Mouse (Mus musculus) G1E (cell line): Measurements from ENCODE around the gene Vgll2. TPM values are rescaled to one million over a fixed set of nuclear protein-coding genes. Genes with fewer than 3 reads are reported as not detected.

ENCODE experiments used
- ATAC-seq: 2 replicates; pipeline ENCODE4 v1.8.0; 2016; ENCODE audit warnings: mild to moderate bottlenecking; ENCODE audit not compliant: insufficient number of reproducible peaks, poor library complexity, low FRiP score, severe bottlenecking; ENCODE audit errors: extremely low read depth
- DNase-seq: peaks from one replicate; pipeline ENCODE4 v3.0.0; 2012; ENCODE audit warnings: low spot score
- H3K27me3 ChIP-seq: 2 replicates; pipeline ENCODE4 v1.6.1; 2012; ENCODE audit warnings: mild to moderate bottlenecking, low read length, inconsistent platforms; ENCODE audit not compliant: insufficient read depth
- H3K36me3 ChIP-seq: replicated peaks from 2 replicates; pipeline ENCODE3; 2012; ENCODE audit warnings: mild to moderate bottlenecking, inconsistent platforms
- H3K4me1 ChIP-seq: 2 replicates; pipeline ENCODE4 v1.6.1; 2012; ENCODE audit warnings: low read depth, low read length, inconsistent platforms, mixed read lengths; ENCODE audit not compliant: insufficient read depth
- H3K4me3 ChIP-seq: 2 replicates; pipeline ENCODE4 v1.5.1; 2012; ENCODE audit warnings: low read depth, mild to moderate bottlenecking, inconsistent platforms, low read length, moderate library complexity, mixed read lengths
- H3K9me3 ChIP-seq: replicated peaks from 2 replicates; pipeline ENCODE4 v1.6.1; 2012; ENCODE audit warnings: inconsistent platforms
- CTCF ChIP-seq: IDR thresholded peaks from 2 replicates; pipeline ENCODE4 v1.5.1; 2012; ENCODE audit warnings: low read depth, low read length, inconsistent platforms, mixed read lengths
- GATA1 ChIP-seq: IDR thresholded peaks from 2 replicates; pipeline ENCODE4 v1.6.1; 2012; ENCODE audit warnings: borderline replicate concordance, low read length, inconsistent platforms, mixed read lengths
- GATA2 ChIP-seq: IDR thresholded peaks from 2 replicates; pipeline ENCODE4 v1.6.1; 2012; ENCODE audit warnings: low read depth, low read length, inconsistent platforms, borderline replicate concordance
- POLR2AphosphoS5 ChIP-seq: IDR thresholded peaks from 2 replicates; pipeline ENCODE4 v1.6.1; 2012; ENCODE audit warnings: low read depth, low read length, inconsistent platforms; ENCODE audit not compliant: insufficient replicate concordance
- TAL1 ChIP-seq: conservative IDR thresholded peaks from 2 replicates; pipeline ENCODE4 v1.6.1; 2012; ENCODE audit warnings: low read depth, low read length, inconsistent platforms, mixed read lengths
- polyA plus RNA-seq: library from polyadenylated mRNA; stranded (reverse); fragments of >175 nt; gene quantifications from 2 replicates; pipeline ENCODE4 v1.2.3, GENCODE M21; 2012
- total RNA-seq, 2 experiments: library from RNA; stranded (forward) in 1 of 2; stranded (reverse) in 1 of 2; fragments of 200-1000 nt in 1 of 2; fragments of >200 nt in 1 of 2; fragmentation: Nextera tagmentation in 1 of 2; gene quantifications; 2 replicates each; pipeline ENCODE4 v1.2.3; 2014 to 2017

The Vgll2 gene
- total and polyA plus RNA-seq, 3 experiments = not detected

DNA sequence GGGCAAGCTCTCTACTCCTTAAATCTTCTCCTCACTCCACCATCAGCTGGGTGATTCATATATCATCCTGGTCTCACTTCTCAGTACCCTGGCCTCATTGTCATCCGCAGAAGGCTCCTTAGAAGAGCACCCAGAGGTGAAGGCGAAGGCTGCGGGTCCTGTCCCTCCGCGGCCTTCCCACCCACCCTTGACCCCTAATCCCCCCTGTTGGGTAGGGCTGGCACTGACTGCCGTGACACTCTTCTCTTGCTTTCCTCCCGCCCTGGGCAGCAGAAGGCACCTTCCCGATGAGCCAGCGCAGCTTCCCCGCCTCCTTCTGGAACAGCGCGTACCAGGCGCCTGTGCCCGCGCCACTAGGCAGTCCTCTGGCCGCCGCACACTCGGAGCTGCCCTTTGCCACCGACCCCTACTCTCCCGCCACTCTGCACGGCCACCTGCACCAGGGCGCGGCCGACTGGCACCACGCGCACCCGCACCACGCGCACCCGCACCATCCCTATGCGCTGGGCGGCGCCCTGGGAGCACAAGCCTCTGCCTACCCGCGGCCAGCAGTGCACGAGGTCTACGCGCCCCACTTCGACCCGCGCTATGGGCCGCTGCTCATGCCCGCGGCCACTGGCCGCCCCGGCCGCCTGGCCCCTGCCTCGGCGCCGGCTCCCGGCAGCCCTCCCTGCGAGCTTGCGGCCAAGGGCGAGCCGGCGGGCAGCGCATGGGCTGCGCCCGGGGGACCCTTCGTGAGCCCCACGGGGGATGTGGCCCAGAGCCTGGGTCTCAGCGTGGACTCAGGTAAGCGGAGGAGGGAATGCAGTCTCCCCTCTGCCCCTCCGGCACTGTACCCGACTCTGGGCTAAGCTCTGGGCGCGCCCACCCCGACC, 5.1 kb downstream of the Vgll2 start:
- Histone ChIP-seq H3K4me1 (no peaks in the 10 kb centered on the region), H3K36me3 (no peaks in the 10 kb centered on the region), H3K27me3 (peaks cover 2% of the 10 kb centered on the region; the same call in 1 of the 2 replicates), H3K4me3 (no peak overlapping the region), H3K9me3 (no peaks in the 10 kb centered on the region)
- no peak for DNase-seq
- no peak for ATAC-seq
- no peak for TF ChIP-seq GATA1
- no peak for TF ChIP-seq CTCF
- no peak for TF ChIP-seq POLR2AphosphoS5
- no peak for TF ChIP-seq TAL1
- no peak for TF ChIP-seq GATA2

- no peaks in the 10 kb centered on the region for H3K9me3 ChIP-seq
- ATAC-seq (no peak), DNase-seq (no peak)
- no peaks in the 10 kb centered on the region for H3K36me3 ChIP-seq
- no peak for TF ChIP-seq GATA2
- TF ChIP-seq GATA1 = no peak
- TF ChIP-seq POLR2AphosphoS5 = no peak
- TF ChIP-seq CTCF = no peak
- TF ChIP-seq TAL1 = no peak
- H3K4me1 ChIP-seq = no peaks in the 10 kb centered on the region
- no peak overlapping the region for H3K4me3 ChIP-seq
- no peaks in the 10 kb centered on the region for H3K27me3 ChIP-seq
Observed at GRCm38 (mm10) chr10:52028561-52029370, 6.5 kb downstream of the Vgll2 start.

DNA sequence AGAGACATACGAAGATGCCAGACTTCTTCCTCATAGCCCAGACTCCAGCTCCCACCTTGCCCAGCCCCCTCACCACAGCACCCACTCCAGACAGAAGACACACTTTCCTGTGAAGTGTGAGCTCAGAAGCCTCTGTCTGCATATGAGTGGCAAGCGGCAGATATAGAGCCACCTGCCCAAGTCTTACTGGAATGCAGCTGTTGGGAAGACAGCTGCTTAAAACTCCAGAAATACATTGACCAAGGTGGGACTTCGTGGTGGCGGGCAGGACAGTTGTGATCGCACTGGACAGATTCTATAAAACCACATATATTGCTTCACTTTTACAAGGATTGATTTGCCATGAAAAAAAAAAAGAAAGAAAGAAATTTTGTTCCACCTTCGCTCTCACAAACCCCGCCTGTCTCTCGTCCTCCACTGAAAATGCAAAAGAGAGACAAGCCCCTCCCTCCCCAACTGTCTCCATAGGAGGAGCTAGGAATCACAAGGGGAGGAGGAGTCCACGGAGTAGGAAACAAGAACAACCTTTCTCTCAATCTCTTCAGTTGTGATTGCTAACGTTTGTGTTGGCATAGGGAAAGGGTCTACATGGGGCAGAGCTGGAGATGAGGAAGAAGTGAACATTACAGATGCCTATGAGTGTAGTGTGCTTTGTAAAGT, 7.2 kb downstream of the Vgll2 start:
- TF ChIP-seq GATA2 (no peak), POLR2AphosphoS5 (no peak), TAL1 (no peak), CTCF (no peak), GATA1 (no peak)

DNA sequence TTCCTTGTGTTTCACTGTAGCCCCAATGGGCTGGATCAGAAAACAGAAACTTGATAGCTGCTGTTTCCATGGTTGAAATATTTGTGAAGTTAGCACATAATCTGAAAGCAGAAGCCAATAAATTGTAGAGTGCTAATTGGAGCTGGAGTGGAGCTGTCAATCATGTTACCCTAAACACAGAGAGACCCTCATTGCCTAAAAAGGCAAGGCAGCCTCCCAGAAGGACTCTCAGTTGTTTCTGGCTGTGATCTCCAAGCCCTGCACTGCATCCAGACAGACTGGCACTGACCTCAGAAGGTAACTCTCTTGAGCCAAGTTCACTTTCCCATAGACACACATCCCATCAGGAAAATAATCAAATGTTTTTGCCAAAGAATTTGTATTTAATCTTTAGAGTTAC, 11.4 kb downstream of the Vgll2 start:
- Histone ChIP-seq H3K4me1 (no peaks in the 10 kb centered on the region), H3K9me3 (no peaks in the 10 kb centered on the region), H3K36me3 (no peaks in the 10 kb centered on the region), H3K4me3 (no peak overlapping the region), H3K27me3 (no peaks in the 10 kb centered on the region)
- ATAC-seq (no peak), DNase-seq (no peak)
- TF ChIP-seq POLR2AphosphoS5 = no peak
- TF ChIP-seq CTCF = no peak
- no peak for TF ChIP-seq GATA2
- TF ChIP-seq TAL1 = no peak
- TF ChIP-seq GATA1 = no peak

More for the DNA sequence above, 7.2 kb downstream of the Vgll2 start:
- Histone ChIP-seq H3K9me3 (no peaks in the 10 kb centered on the region), H3K4me3 (no peak overlapping the region), H3K4me1 (no peaks in the 10 kb centered on the region), H3K36me3 (no peaks in the 10 kb centered on the region), H3K27me3 (no peaks in the 10 kb centered on the region)
- ATAC-seq (no peak), DNase-seq (no peak)

GRCm38 (mm10) chr10:52039392-52039791, 17.1 kb downstream of the Vgll2 start:
- H3K36me3 ChIP-seq = no peaks in the 10 kb centered on the region
- no peak for TF ChIP-seq GATA1
- no peak for TF ChIP-seq CTCF
- TF ChIP-seq GATA2 = no peak
- TF ChIP-seq POLR2AphosphoS5 = no peak
- no peak for TF ChIP-seq TAL1
- H3K9me3 ChIP-seq = no peaks in the 10 kb centered on the region
- DNase-seq (no peak), ATAC-seq (no peak)
- no peak overlapping the region for H3K4me3 ChIP-seq
- no peaks in the 10 kb centered on the region for H3K27me3 ChIP-seq
- no peaks in the 10 kb centered on the region for H3K4me1 ChIP-seq

DNA sequence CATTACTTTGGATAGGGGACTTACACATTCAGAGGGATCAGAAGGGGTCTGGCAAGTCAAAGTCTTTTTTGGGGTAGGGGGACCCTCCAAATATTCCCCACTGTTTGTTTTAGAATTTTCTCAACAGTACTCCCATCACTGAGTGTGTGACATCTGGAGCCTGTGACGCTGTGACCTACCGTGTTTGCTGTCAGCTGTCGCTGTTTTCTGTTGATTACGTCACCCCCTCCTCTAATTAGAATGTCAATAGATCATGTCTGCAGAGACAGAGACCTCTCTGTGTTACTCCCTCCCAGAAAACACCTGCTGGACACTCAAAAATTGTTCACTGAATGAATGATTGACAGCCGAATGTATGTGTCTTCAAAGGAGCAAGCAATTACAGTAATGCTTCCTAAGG, 20.8 kb downstream of the Vgll2 start:
- H3K9me3 ChIP-seq = no peaks in the 10 kb centered on the region
- ATAC-seq (no peak), DNase-seq (no peak)
- H3K4me3 ChIP-seq = no peak overlapping the region
- H3K36me3 ChIP-seq = no peaks in the 10 kb centered on the region
- H3K27me3 ChIP-seq = no peaks in the 10 kb centered on the region
- H3K4me1 ChIP-seq = no peaks in the 10 kb centered on the region
- TF ChIP-seq POLR2AphosphoS5 = no peak
